Mouse (Mus musculus) sigmoid colon, adult 10 weeks (tissue): ENCODE results near the gene Vcam1. TPM values are rescaled to one million over a fixed set of nuclear protein-coding genes. Genes with fewer than 3 reads are reported as not detected.

Experiments used
- polyA plus RNA-seq: library from polyadenylated mRNA; stranded (reverse); fragments of 350-450 nt; fragmentation: Illumina TruSeq; extraction: RNeasy Lipid Tissue Mini Kit (QIAGEN cat#74804); gene quantifications from one replicate; pipeline ENCODE4 v1.2.3, GENCODE M21; 2014; ENCODE audit warnings: low read depth, low replicate concordance

Vcam1 gene
- 23.6 TPM for polyA plus RNA-seq

GRCm38 (mm10) chr3:116129259-116129738 lies at the start of gene Vcam1:
Gene Vcam1, minus strand, starts transcription at chr3:116129688.

Other genes starting within 250 kb of the Vcam1 start
- gene Dph5, start 241.9 kb downstream of the Vcam1 start, polyA plus RNA-seq: 11.0 TPM
- gene Slc30a7, start 122.3 kb downstream of the Vcam1 start, polyA plus RNA-seq: 81.3 TPM
- 15.7 TPM for gene Extl2, start 122.2 kb downstream of the Vcam1 start, polyA plus RNA-seq
- 1.3 TPM for gene Gpr88, start 123.8 kb upstream of the Vcam1 start, polyA plus RNA-seq